Mouse (Mus musculus) CD4-positive, CD25-positive, alpha-beta regulatory T cell (primary cell): ENCODE data around the gene Cpa5. TPM values are rescaled to one million over a fixed set of nuclear protein-coding genes. Genes with fewer than 3 reads are reported as not detected.

Experiments
- polyA plus RNA-seq: library from polyadenylated mRNA; unstranded; fragments of 100-300 nt; shearing (Covaris generic); gene quantifications from one replicate; pipeline ENCODE4 v1.2.1, GENCODE M21; 2017

The Cpa5 gene
- polyA plus RNA-seq, result not detected

GRCm38 (mm10) chr6:30610710-30611109 lies at the start of gene Cpa5:
Gene Cpa5, plus strand, starts transcription at chr6:30611010.

GRCm38 (mm10) chr6:30568069-30568468 lies 42.7 kb upstream of the Cpa5 start, which contains the start of gene Cpa4:
Gene Cpa4, plus strand, starts transcription at chr6:30568369.

GRCm38 (mm10) chr6:30638674-30639268 lies 28.0 kb downstream of the Cpa5 start, which contains the start of gene Cpa1:
Gene Cpa1, plus strand, starts transcription at chr6:30639218.

Other genes starting within 250 kb of the Cpa5 start
- gene Zc3hc1, start 220.0 kb upstream of the Cpa5 start, polyA plus RNA-seq, result 37.7 TPM
- 12.2 TPM for gene Klhdc10, start 209.1 kb upstream of the Cpa5 start, polyA plus RNA-seq
- gene Tmem209, start 101.2 kb upstream of the Cpa5 start, polyA plus RNA-seq, result 57.3 TPM
- not detected for gene Ssmem1, start 101.2 kb upstream of the Cpa5 start, polyA plus RNA-seq
- gene Cpa2, start 69.4 kb upstream of the Cpa5 start, polyA plus RNA-seq, result 0.17 TPM
- not detected for gene Cpa4, start 42.6 kb upstream of the Cpa5 start, polyA plus RNA-seq
- not detected for gene Cpa1, start 28.2 kb downstream of the Cpa5 start, polyA plus RNA-seq
- gene Cep41, start 82.7 kb downstream of the Cpa5 start, polyA plus RNA-seq, result 10.1 TPM
- gene Mest, start 112.5 kb downstream of the Cpa5 start, polyA plus RNA-seq, result 0.61 TPM